ENCODE assay signal across 25 mouse cellular contexts in the genomic region with DNA sequence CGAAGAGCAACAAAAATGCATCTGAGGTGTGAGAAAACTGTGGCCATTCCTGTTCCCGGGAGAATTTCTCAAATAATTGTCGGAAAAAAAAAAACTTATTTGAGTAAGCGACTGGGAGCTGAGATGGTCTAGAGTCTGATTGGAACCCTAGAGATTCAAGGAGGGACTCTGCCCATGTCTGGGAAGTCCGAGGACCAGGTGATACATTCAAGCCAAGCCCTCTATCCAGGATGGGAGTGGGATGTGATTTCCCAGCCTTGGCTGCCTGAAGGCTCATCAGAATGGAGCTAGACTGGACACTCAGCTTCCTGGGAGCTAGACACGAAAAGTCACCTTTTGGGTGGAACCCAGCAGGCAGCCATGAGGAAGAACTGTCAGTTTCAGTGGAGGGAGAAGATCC. TPM values are rescaled to one million over a fixed set of nuclear protein-coding genes. Genes with fewer than 3 reads are reported as not detected.
DNase-seq lines count a peak whose midpoint lies in the region; ATAC-seq lines count a peak whose summit lies in the region.
"Had no signal": no experiment of that assay in that cellular context is flagged by ENCODE, and none has a peak within 500 bp of the region (broad histone marks: within the 10 kb centered on the region; RNA-seq: fewer than 3 reads in every experiment).

No protein-coding gene starts in this region.

- H3K9ac ChIP-seq in hindbrain, embryonic 11.5 days (ENCODE audit: low read depth, low read length), result no peak overlapping the region
- H3K9ac ChIP-seq in hindbrain, embryonic 14.5 days, result no peak overlapping the region
- H3K9ac ChIP-seq: forebrain, embryonic 13.5 days; heart, embryonic 12.5 days; heart, embryonic 15.5 days; hindbrain, embryonic 12.5 days had no signal

- peak; percentile 36 for DNase-seq in hindbrain, embryonic 11.5 days (ENCODE audit: low spot score)
- DNase-seq in hindbrain, embryonic 14.5 days (ENCODE audit: low spot score), result no peak
- peak; percentile 62 for DNase-seq in ES-CJ7 (ENCODE audit: low read depth, low spot score)
- peak; percentile 52 for DNase-seq in R1 (ENCODE audit: low read depth, low spot score)
- no peak for DNase-seq in layer of hippocampus, adult 11-12 months (ENCODE audit: low spot score)
- DNase-seq: adrenal gland, postnatal 10 days; adrenal gland, postnatal 36 days; cerebellum, adult 18-20 months; cerebellum, adult 9-10 months; cerebellum, postnatal 14 days; gastrocnemius, postnatal 10 days; gastrocnemius, postnatal 36 days; heart, postnatal 10 days; heart, postnatal 36 days; kidney, adult 2 months had no signal

- H3K9me3 ChIP-seq in hindbrain, embryonic 11.5 days (ENCODE audit: control insufficient read depth, low read length), result no peaks in the 10 kb centered on the region
- H3K9me3 ChIP-seq in hindbrain, embryonic 14.5 days (ENCODE audit: control insufficient read depth, low read length), result no peaks in the 10 kb centered on the region
- H3K9me3 ChIP-seq: forebrain, embryonic 10.5 days; forebrain, embryonic 13.5 days; heart, embryonic 12.5 days; heart, embryonic 15.5 days had no signal

- ATAC-seq in hindbrain, embryonic 11.5 days (ENCODE audit: low FRiP score), result no peak
- no peak for ATAC-seq in hindbrain, embryonic 14.5 days (ENCODE audit: low FRiP score)
- ATAC-seq in inflammation-experienced regulatory T-cells, adult 6 months, result no peak
- ATAC-seq: CD4-positive, CD25-positive, alpha-beta regulatory T cell, adult 4 months; forebrain, embryonic 13.5 days; forebrain, embryonic 16.5 days; hindbrain, postnatal 0 days; intestine, postnatal 0 days had no signal

- H3K4me1 ChIP-seq in hindbrain, embryonic 11.5 days (replicated peaks; ENCODE audit: control insufficient read depth, insufficient read depth, low read length), result no peaks in the 10 kb centered on the region; the same call in 1 of the 2 replicates
- no peaks in the 10 kb centered on the region for H3K4me1 ChIP-seq in hindbrain, embryonic 14.5 days (replicated peaks; ENCODE audit: control insufficient read depth, insufficient read depth, low read length)
- H3K4me1 ChIP-seq: forebrain, embryonic 13.5 days; heart, embryonic 15.5 days had no signal

- H3K4me3 ChIP-seq in hindbrain, embryonic 11.5 days (ENCODE audit: low read depth, low read length), result no peak overlapping the region
- H3K4me3 ChIP-seq in hindbrain, embryonic 14.5 days (replicated peaks; ENCODE audit: low read length), result no peak overlapping the region
- H3K4me3 ChIP-seq: forebrain, embryonic 10.5 days; forebrain, embryonic 13.5 days; heart, embryonic 12.5 days; heart, embryonic 15.5 days; hindbrain, embryonic 12.5 days had no signal

- WGBS in hindbrain, embryonic 11.5 days, result 3% methylated on average over 6 of the region's 6 CpGs
- 4% methylated on average over 6 of the region's 6 CpGs for WGBS in hindbrain, embryonic 14.5 days

- peaks cover 85% of the 10 kb centered on the region for H3K27me3 ChIP-seq in hindbrain, embryonic 11.5 days (ENCODE audit: control insufficient read depth, insufficient read depth, low read length)
- H3K27me3 ChIP-seq in hindbrain, embryonic 14.5 days (ENCODE audit: control insufficient read depth, insufficient read depth, low read length), result peaks cover 98% of the 10 kb centered on the region

- H3K27ac ChIP-seq in hindbrain, embryonic 11.5 days (ENCODE audit: low read depth, low read length), result no peak overlapping the region
- H3K27ac ChIP-seq in hindbrain, embryonic 14.5 days, result no peak overlapping the region
- H3K27ac ChIP-seq: forebrain, embryonic 10.5 days; forebrain, embryonic 13.5 days; heart, embryonic 15.5 days; hindbrain, embryonic 12.5 days; hindbrain, postnatal 0 days had no signal

- no peak overlapping the region for H3K4me2 ChIP-seq in hindbrain, embryonic 11.5 days (replicated peaks; ENCODE audit: low read depth, low read length)
- no peak overlapping the region for H3K4me2 ChIP-seq in hindbrain, embryonic 14.5 days (replicated peaks)
- H3K4me2 ChIP-seq: forebrain, embryonic 13.5 days; heart, embryonic 12.5 days; heart, embryonic 15.5 days; hindbrain, embryonic 12.5 days had no signal

- H3K36me3 ChIP-seq in hindbrain, embryonic 11.5 days (ENCODE audit: control insufficient read depth, insufficient read depth, low read length), result no peaks in the 10 kb centered on the region
- no peaks in the 10 kb centered on the region for H3K36me3 ChIP-seq in hindbrain, embryonic 14.5 days (replicated peaks; ENCODE audit: control insufficient read depth, insufficient read depth)
- H3K36me3 ChIP-seq: forebrain, embryonic 10.5 days; heart, embryonic 12.5 days; heart, embryonic 15.5 days; hindbrain, embryonic 12.5 days had no signal

RNA-seq across cellular contexts. Expression of a gene that starts 12.7 kb away (rescaled TPM):
- polyA plus RNA-seq in hindbrain, embryonic 11.5 days (2014; fragmentation: Nextera tagmentation; extraction: Ambion mirVana), result 5.1 and 9.0 TPM in 2 replicates
- 4.3 and 6.6 TPM in 2 replicates for polyA plus RNA-seq in hindbrain, embryonic 14.5 days (2014; fragmentation: Nextera tagmentation; extraction: Ambion mirVana)
- under 1 TPM in 1 of 3 experiments, not detected in 2; 0.56 TPM for polyA plus RNA-seq in inflammation-experienced regulatory T-cells, adult 6 months (2017; shearing (Covaris generic))

Comparison
In these comparisons a context has a peak if more than half of its experiments do, and no peak if none do; other contexts are left out.
1. DNase-seq: peak in hindbrain, embryonic 11.5 days (single experiment), ES-CJ7 (single experiment) and R1 (single experiment); none in hindbrain, embryonic 14.5 days (single experiment) and layer of hippocampus, adult 11-12 months (single experiment).